Mouse (Mus musculus) stomach, embryonic 14.5 days (tissue): ENCODE results near the gene Nr1i3. TPM values are rescaled to one million over a fixed set of nuclear protein-coding genes. Genes with fewer than 3 reads are reported as not detected.

Source experiments
- ATAC-seq: fragments of 200-750 bp; cut with Nextera tagmentation; 2 replicates; pipeline ENCODE4 v1.8.0; 2017; ENCODE audit warnings: low read depth, moderate TSS enrichment; ENCODE audit not compliant: insufficient number of reproducible peaks, insufficient read depth, low FRiP score
- H3K27ac ChIP-seq: fragments of 300-500 bp; sonication (generic); 2 replicates; pipeline ENCODE4 v1.5.1; 2014; ENCODE audit warnings: mild to moderate bottlenecking, low read length, moderate library complexity, mixed read lengths
- H3K27me3 ChIP-seq: fragments of 300-500 bp; sonication (generic); 2 replicates; pipeline ENCODE4 v1.6.1; 2014; ENCODE audit warnings: low read length, control low read depth, mixed read lengths; ENCODE audit not compliant: control insufficient read depth, insufficient read depth
- H3K36me3 ChIP-seq: fragments of 300-500 bp; sonication (generic); 2 replicates; pipeline ENCODE4 v1.6.1; 2014; ENCODE audit warnings: mild to moderate bottlenecking, control low read depth, low read length, moderate library complexity, mixed read lengths; ENCODE audit not compliant: control insufficient read depth, insufficient read depth
- H3K4me1 ChIP-seq: fragments of 300-500 bp; sonication (generic); 2 replicates; pipeline ENCODE4 v1.6.1; 2014; ENCODE audit warnings: low read length, control low read depth, mixed read lengths; ENCODE audit not compliant: control insufficient read depth, insufficient read depth
- H3K4me2 ChIP-seq: fragments of 300-500 bp; sonication (generic); replicated peaks from 2 replicates; pipeline ENCODE4 v1.6.1; 2014; ENCODE audit warnings: low read depth, low read length, control low read depth
- H3K4me3 ChIP-seq: fragments of 300-500 bp; sonication (generic); 2 replicates; pipeline ENCODE4 v1.5.1; 2014; ENCODE audit warnings: low read depth, low read length, control low read depth
- H3K9ac ChIP-seq: fragments of 300-500 bp; sonication (generic); replicated peaks from 2 replicates; pipeline ENCODE4 v1.6.1; 2014; ENCODE audit warnings: low read depth, mild to moderate bottlenecking, control low read depth, low read length, moderate library complexity, mixed read lengths
- H3K9me3 ChIP-seq: fragments of 300-500 bp; sonication (generic); 2 replicates; pipeline ENCODE4 v1.6.1; 2016; ENCODE audit warnings: low read depth, low read length, control low read depth; ENCODE audit not compliant: control insufficient read depth
- WGBS: fragments of 180-500 bp; shearing (Covaris S2); extraction: QIAGEN DNeasy Blood & Tissue Kit; methylation state at CpG from one replicate; pipeline ENCODE4 v1.1.7; 2014; 5-methylcytosine and 5-hydroxymethylcytosine counted together
- polyA plus RNA-seq: library from polyadenylated mRNA; unstranded; fragments of >200 nt; fragmentation: Nextera tagmentation; extraction: Ambion mirVana; gene quantifications from 2 replicates; pipeline ENCODE4 v1.2.1, GENCODE M21; 2014

Nr1i3 gene
- polyA plus RNA-seq, 1 experiment from 2014 or later = 0.30 TPM

DNA sequence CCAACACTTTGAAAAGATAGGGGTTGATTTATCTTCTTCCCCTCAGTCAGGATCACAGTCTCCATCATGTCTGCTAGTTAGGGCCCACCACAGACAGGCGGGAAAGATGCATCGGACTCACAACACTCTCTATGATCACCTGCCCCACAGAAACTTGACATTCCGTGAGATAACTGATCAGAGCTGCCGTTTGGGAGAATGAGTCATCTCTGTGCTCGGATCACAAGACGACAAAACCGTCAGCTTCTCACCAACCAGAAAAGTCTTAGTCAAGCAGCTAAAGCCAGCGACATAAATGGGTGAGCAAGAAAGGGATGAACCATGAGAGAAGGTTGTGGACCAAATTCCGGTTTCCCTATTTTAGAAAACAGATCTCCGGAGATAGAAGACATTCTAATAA, 21.5 kb upstream of the Nr1i3 start:
- Histone ChIP-seq H3K4me2 (no peak overlapping the region), H3K4me1 (peaks cover 33% of the 10 kb centered on the region), H3K9ac (no peak overlapping the region), H3K36me3 (no peaks in the 10 kb centered on the region), H3K27me3 (peaks cover 18% of the 10 kb centered on the region), H3K27ac (no peak overlapping the region), H3K9me3 (no peaks in the 10 kb centered on the region), H3K4me3 (no peak overlapping the region)
- no peak for ATAC-seq
- WGBS = 49% methylated on average over 10 of the region's 10 CpGs

DNA sequence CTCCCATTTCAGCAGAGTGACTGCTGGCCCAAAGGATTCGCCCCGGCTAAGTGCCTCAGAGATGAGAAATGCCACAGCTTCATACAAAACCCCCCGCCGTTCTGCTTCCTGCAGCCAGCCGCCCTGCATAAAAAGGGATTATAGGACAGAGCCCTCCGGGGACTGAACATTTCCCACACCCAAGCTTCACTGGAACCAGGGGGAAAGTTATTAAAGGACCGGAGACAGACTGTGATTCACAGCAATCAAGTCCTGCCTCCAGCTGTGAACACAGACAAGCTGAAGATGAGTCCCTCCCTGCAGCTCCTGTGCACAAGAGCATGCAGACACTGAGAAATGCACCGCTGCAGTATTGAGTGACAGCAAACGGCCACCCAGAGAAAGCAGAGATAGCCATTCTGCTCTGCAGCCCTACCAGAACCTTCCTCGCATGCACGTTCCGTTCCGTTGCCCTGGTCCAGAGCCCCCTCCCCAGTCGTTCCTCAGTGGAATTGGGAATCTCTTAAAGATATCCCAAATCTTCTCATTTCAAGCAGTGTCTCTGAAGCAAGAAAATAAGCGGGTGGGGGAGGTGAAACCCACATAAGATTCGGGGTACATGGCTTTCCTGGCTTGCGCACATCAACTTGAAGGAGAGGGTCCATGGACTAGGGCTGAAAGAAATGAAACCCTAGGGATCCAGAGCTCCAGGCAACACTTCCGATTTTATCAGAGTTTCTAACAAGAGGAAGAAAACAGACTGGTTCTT, 20.5 kb upstream of the Nr1i3 start:
- 6% methylated on average over 18 of the region's 18 CpGs for WGBS
- ATAC-seq = no peak
- Histone ChIP-seq H3K4me1 (peaks cover 33% of the 10 kb centered on the region), H3K4me3 (peak overlapping the region; percentile 11; the same call in 1 of the 2 replicates), H3K27ac (no peak overlapping the region; the same call in 1 of the 2 replicates), H3K36me3 (no peaks in the 10 kb centered on the region), H3K9me3 (no peaks in the 10 kb centered on the region), H3K27me3 (peaks cover 18% of the 10 kb centered on the region), H3K4me2 (peak overlapping the region; percentile 39), H3K9ac (no peak overlapping the region)

GRCm38 (mm10) chr1:171193911-171194830, 19.6 kb upstream of the Nr1i3 start:
- Histone ChIP-seq H3K4me3 (no peak overlapping the region), H3K27ac (no peak overlapping the region), H3K4me2 (peak overlapping the region; percentile 39), H3K4me1 (peaks cover 28% of the 10 kb centered on the region), H3K9ac (no peak overlapping the region), H3K9me3 (no peaks in the 10 kb centered on the region), H3K36me3 (no peaks in the 10 kb centered on the region), H3K27me3 (peaks cover 18% of the 10 kb centered on the region)
- WGBS = 24% methylated on average over 11 of the region's 11 CpGs
- ATAC-seq = no peak

GRCm38 (mm10) chr1:171195046-171195822, 18.5 kb upstream of the Nr1i3 start:
- Histone ChIP-seq H3K4me2 (peak overlapping the region; percentile 95), H3K9ac (no peak overlapping the region; the same call in 1 of the 2 replicates), H3K27ac (no peak overlapping the region), H3K27me3 (peaks cover 18% of the 10 kb centered on the region), H3K9me3 (no peaks in the 10 kb centered on the region), H3K36me3 (no peaks in the 10 kb centered on the region), H3K4me1 (peaks cover 20% of the 10 kb centered on the region), H3K4me3 (peak overlapping the region; percentile 52)
- WGBS = 11% methylated on average over 20 of the region's 20 CpGs
- no peak; the same call in 1 of the 2 replicates for ATAC-seq

- under 1% methylated on average over 33 of the region's 33 CpGs for WGBS
- ATAC-seq = peak; percentile 81
These were observed 17.8 kb upstream of the Nr1i3 start, which contains the start of gene Pcp4l1 for GRCm38 (mm10) chr1:171195887-171196397. Gene Pcp4l1 (minus strand): TSS chr1:171196268.

GRCm38 (mm10) chr1:171199532-171199931, 14.2 kb upstream of the Nr1i3 start:
- Histone ChIP-seq H3K9ac (no peak overlapping the region), H3K9me3 (no peaks in the 10 kb centered on the region), H3K4me1 (peaks cover 4% of the 10 kb centered on the region; the same call in 1 of the 2 replicates), H3K4me2 (no peak overlapping the region), H3K27ac (no peak overlapping the region), H3K27me3 (peaks cover 12% of the 10 kb centered on the region), H3K36me3 (no peaks in the 10 kb centered on the region), H3K4me3 (no peak overlapping the region)
- ATAC-seq = no peak
- 38% methylated on average over 1 of the region's 1 CpGs for WGBS

More at GRCm38 (mm10) chr1:171195887-171196397, 17.8 kb upstream of the Nr1i3 start, which contains the start of gene Pcp4l1:
- Histone ChIP-seq H3K9me3 (no peaks in the 10 kb centered on the region), H3K4me3 (peak within 1 kb of the TSS; percentile 52), H3K27me3 (peaks cover 18% of the 10 kb centered on the region), H3K9ac (no peak within 1 kb of the TSS; the same call in 1 of the 2 replicates), H3K36me3 (no peaks in the 10 kb centered on the region), H3K4me2 (peak within 1 kb of the TSS; percentile 95), H3K27ac (no peak within 1 kb of the TSS), H3K4me1 (peaks cover 20% of the 10 kb centered on the region)

DNA sequence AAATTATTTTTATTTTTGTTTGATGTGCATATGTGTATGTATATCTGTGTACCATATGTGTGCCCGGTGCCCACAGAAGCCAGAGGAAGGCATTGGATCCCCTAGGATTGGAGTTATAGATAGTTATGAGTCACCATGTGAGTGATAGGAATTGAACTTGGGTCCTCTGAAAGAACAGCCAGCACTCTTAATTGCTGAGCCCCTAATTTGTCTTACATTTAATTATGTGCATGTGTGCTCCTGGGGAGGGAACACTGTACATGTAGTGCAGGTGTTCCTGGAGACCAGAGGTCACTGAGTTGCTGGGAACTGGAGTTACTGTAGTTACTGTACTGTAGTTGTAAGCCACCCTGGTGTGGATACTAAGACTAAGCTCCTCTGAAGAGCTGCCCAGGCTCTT, 13.0 kb upstream of the Nr1i3 start:
- WGBS = 91% methylated on average over 1 of the region's 1 CpGs
- no peak overlapping the region for H3K27ac ChIP-seq
- no peak overlapping the region for H3K4me2 ChIP-seq
- peaks cover 1% of the 10 kb centered on the region; the same call in 1 of the 2 replicates for H3K4me1 ChIP-seq
- H3K4me3 ChIP-seq = no peak overlapping the region
- no peak for ATAC-seq
- H3K27me3 ChIP-seq = 0 out of 2 replicates have a peak, but pooled peaks cover 6% of the 10 kb centered on the region
- no peak overlapping the region for H3K9ac ChIP-seq
- H3K9me3 ChIP-seq = no peaks in the 10 kb centered on the region
- H3K36me3 ChIP-seq = no peaks in the 10 kb centered on the region
